Mouse (Mus musculus) left cerebral cortex, adult 11 months (tissue): ENCODE results near the gene Ttll5.

Experiments used
- DNase-seq: peaks from one replicate; pipeline ENCODE4 v3.0.0; 2022; ENCODE audit warnings: low spot score

Ttll5 gene

GRCm38 (mm10) chr12:86100711-86101110 lies 276.3 kb downstream of the Ttll5 start:
- no peak for DNase-seq

DNA sequence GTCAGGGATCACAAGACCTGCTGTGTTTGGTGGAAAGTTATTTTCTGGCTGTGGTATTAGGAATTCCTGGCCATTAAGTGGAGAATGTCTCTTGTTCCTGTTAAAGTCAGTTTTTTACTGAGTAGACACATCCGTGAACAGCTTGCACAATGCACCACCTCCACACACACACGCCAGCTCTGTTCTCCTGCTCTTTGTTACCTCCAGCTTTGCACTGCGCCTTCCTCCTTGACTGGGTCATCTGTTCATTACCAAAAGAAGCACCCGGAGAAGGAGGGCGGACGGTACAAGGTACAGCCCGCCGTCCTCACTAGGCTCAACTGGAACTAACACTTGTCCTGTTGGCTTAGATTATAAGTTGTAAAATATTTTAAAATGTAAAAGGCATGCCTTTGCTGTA lies 278.2 kb downstream of the Ttll5 start:
- DNase-seq: no peak

DNA sequence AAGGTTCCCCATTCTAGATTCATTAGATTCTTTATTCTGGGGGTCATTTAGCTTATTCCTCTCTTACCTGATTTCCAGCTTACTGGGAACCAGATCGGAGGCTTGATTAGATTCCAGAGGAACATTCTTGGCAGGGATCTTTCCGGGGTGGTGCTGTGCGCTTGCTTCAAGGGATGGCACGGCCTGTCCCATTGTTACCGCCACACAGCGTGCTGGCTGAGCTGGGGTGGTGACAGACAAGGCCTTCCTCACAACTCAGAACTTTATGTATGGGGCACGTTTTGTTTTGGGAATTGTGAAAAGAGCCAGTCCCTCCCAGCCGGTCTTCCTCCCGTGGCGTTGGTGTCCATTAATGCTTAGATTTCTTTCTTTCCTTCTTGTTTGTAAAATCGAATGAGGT lies 278.9 kb downstream of the Ttll5 start:
- no peak for DNase-seq

GRCm38 (mm10) chr12:86103852-86104251 lies 279.4 kb downstream of the Ttll5 start:
- DNase-seq: no peak

DNA sequence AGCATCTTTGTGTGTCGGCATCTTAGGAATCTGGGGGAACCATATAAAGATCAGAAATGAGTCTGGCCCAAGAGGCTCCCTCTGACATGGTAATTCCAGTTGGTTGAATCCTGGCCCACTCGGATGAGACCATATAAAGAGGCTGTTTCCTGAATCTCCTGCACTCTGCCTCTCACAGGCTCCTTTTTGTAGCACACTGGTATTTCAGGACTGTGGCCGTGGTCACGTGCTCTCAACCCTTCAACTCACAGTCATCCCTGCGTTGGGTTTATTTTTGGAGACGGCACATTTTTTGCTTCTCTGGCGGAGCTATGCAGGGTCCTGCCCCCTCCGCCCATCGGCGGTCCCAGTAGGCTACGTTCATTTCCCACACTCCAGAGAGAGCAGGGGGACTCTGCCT lies 279.8 kb downstream of the Ttll5 start:
- DNase-seq: no peak

DNA sequence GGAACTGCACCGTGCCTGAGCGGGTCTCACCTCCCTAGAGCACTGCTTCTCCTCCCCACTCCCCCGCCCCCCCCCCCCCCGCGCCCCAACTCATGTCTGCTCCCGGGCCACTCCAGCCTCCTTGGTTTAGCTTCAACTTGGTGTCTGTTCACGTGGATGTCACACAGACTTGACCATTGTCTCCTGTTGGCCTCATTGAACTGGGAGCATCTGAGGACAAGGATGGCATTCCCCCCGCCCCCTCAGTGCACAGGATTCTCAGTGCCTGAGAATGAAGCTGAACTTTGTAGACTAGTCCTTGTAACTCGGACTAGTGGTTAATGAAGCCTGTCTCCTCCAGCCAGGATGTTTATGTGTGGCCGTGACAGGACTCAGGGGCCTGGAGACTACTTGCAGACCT lies 281.1 kb downstream of the Ttll5 start:
- no peak for DNase-seq

DNA sequence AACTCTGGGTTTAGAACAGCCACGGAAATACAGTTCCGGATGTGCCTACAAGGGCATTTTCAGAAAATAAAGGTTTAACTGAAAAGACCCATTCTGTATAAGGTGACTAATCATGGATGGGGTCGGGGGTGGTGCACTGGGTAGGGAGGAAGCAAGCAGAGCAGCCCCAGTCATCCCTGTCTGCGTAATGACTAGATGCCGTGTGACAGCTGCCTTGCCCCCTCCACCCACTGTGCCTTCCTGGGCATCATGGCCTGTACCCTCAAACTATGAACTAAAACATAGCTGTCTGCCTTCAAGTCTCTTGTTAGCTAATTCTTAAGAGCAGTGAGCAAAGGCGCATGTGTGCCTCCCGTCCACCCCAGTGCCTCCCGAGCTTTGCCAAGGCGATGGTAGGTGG lies 281.6 kb downstream of the Ttll5 start:
- DNase-seq: no peak

DNA sequence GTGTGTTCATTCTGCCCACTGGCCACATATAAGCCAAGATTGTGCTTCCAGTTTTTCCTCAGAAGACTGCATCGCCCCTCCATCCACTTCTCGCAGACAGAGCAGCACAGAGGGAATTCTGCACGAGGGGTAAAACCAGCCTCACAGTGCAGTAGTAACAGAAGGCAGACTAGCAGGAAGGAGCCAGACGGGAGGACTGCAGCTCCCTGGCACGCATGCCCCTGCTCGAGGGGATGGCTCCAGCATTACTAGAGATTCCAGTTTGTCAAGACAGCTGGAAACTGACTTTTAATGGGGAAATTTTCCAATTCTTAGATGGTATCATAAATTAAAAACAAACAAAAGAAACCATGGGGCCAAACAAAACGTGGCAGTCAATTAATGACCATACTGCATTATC lies 283.2 kb downstream of the Ttll5 start:
- DNase-seq: no peak

- DNase-seq: no peak
Measured at GRCm38 (mm10) chr12:86109531-86109930, 285.1 kb downstream of the Ttll5 start.

- DNase-seq: no peak
Measured at GRCm38 (mm10) chr12:86110637-86111036, 286.2 kb downstream of the Ttll5 start.
